Mouse (Mus musculus): Measurements from ENCODE around the gene Slc8b1.

Slc8b1 gene

DNA sequence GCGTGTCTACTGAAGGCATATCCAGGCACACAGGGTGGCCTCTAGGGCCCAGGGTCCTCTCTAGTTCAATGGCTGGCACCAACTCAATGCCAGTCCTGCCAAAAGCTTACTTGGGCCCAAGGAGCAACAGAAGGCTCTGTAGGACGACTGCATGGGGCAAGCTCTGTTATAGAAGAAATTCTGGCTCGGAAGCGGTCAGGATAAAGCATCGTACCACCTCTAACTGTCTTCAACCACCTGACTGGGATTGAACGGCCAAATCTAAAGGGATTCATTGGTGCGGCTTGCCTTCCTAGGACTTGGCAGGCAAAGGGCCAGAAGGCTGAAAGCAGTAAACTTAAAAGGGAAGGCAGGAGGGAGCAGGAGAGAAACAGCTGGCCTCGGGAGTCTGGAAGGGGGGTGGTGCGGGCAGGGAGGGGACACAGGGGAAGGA, 57.4 kb downstream of the Slc8b1 start:
- no peak for DNase-seq

DNA sequence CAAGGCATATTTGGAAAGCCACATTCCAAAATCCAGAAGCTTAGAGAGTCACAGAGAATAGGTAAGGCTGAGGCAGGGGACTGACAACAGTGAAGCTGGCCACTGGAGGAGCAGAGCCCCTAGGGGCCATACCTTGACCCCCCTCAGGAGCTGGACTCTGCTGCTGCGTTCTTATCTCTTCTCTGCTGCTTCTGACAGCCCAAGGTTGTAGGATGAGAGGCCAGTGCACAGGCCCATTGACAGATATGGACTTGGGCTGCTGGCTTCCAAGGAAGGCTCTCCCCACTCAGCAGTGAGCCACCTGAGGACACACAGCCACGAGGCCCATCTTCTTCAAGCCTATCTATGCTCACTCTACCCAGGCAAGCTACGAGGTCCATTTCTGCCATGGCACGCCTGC, 58.0 kb downstream of the Slc8b1 start:
- DNase-seq = no peak

DNA sequence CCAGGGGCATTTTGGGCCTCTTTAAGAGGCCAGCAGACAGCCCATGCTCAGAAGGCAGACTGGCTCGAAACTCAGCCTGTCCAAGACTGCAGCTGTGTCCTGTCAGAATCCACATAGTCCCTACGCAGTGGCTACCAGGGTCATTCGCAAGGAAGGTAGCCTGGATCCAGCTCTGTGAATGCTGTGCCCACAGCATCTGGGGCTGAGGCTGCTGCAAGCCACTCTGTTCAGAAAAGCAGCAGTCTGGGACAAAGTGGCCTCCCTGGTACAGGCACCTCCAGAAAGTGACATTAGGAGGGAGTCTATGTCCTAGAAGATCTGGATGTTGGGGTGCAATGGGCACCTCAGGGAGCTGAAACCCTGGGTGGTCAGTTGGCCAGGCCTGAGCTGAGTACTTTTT, 58.8 kb downstream of the Slc8b1 start:
- no peak for DNase-seq

GRCm38 (mm10) chr5:120570289-120570897, 59.4 kb downstream of the Slc8b1 start:
- no peak for DNase-seq

DNA sequence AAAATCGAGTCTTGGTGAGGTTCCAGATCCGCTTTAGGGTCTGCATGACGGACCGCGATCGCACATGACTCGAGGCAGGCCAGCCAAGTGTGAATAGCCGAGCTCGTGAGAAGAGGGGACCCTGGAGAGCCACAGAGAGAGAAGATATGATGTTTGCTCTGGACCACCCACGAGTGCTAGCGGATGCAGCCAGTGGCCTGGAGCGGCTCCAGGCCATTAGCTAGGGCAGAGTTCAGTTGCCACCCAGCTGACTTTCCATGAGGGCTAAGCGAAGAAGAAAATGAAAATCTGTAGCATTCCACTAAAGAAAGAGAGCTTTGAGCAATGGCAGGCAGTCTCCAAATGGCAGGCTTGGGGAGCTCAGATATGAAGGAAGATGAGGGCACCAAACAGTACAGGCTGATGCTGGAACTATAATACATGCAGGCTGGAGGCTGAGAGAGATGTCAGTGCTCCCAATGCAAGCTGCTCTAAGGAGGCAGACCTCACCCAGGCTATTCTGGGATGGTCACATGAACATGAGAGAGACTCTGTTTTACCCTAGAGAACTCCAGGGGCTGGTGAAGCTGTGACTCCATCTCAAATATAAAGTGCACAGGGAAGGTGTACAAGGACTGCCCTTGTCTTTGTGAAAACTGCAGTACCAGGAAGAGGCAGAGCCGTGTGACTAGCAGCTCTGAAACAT, 60.2 kb downstream of the Slc8b1 start:
- DNase-seq = peak; percentile 69 to 78

GRCm38 (mm10) chr5:120574469-120575063, 63.6 kb downstream of the Slc8b1 start:
- DNase-seq = no peak

- DNase-seq = no peak
Observed at GRCm38 (mm10) chr5:120576781-120577301, 65.9 kb downstream of the Slc8b1 start.

- DNase-seq = peak in 1 of 2 experiments; percentile 61
Observed at GRCm38 (mm10) chr5:120577935-120578441, 67.0 kb downstream of the Slc8b1 start.

DNA sequence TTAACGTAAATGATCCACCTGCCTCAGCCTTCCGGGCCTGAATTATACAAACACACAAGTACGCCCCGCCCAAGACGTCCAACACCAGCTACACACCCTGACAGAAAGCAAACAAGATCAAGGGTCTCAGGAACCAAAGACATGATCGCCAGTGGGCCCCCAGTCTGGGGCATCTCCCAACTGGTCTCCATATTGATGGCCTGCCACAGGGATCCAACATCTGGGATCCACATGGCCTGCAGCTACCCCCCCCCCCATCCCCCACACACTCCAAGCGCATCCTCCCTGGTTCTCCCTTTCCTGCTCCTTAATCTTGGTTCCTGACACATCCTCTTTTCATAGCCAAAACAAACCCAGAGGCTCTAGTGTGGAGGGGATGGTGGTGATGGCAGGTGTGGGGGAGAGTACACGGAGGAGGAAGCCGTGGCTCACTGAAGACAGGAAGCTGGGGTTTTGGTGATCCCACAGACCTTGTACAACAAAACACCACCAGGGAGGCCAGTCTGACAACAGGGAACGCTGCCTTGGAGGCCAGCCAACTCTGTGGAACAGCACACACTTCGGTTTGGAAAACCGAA, 67.6 kb downstream of the Slc8b1 start:
- DNase-seq = peak; percentile 82 to 87

GRCm38 (mm10) chr5:120579211-120579897, 68.4 kb downstream of the Slc8b1 start:
- DNase-seq = peak; percentile 75 to 85

GRCm38 (mm10) chr5:120579898-120580626, 69.1 kb downstream of the Slc8b1 start:
- no peak for DNase-seq

DNA sequence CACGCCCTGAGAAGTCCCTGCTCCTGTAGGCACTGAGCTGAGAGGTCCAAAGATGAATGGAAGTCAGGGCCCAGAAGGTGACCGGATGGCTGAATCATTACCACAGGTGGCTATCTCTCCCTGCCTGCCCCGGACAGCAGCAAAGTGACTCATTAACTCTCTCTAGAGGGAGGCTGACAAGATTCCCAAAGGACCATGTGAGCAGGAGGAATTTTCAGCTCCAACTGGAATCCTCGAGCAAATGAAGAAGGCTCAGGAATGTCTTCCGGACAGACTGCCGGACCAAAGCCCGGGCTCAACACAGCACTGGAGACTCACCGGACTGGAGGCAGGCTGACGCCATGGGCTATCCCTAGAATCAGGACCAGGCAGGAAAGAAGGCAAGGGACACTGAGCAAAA, 71.0 kb downstream of the Slc8b1 start:
- peak in 1 of 2 experiments; percentile 59 for DNase-seq

GRCm38 (mm10) chr5:120583511-120583910, 72.5 kb downstream of the Slc8b1 start:
- DNase-seq = no peak

All from kidney, postnatal 4 days (tissue).